Mouse (Mus musculus) ES-Bruce4 (cell line): ENCODE measurements around the gene Rpl36al. TPM values are rescaled to one million over a fixed set of nuclear protein-coding genes. Genes with fewer than 3 reads are reported as not detected.
A peak's percentile ranks its signal among the peaks of the same experiment; 100 is the strongest.

ENCODE experiments used
- H3K27ac ChIP-seq: 2 replicates; pipeline ENCODE4 v1.5.1; 2012; ENCODE audit warnings: low read length, inconsistent platforms; ENCODE audit not compliant: insufficient read depth
- H3K27me3 ChIP-seq: 2 replicates; pipeline ENCODE4 v1.6.1; 2012; ENCODE audit warnings: mild to moderate bottlenecking, low read length, inconsistent platforms; ENCODE audit not compliant: control insufficient read depth, poor library complexity, insufficient read depth, severe bottlenecking
- H3K36me3 ChIP-seq: 2 replicates; pipeline ENCODE4 v1.6.1; 2012; ENCODE audit warnings: inconsistent platforms, mild to moderate bottlenecking, low read length, moderate library complexity; ENCODE audit not compliant: control insufficient read depth, poor library complexity, insufficient read depth, severe bottlenecking
- H3K4me1 ChIP-seq: one replicate; pipeline ENCODE4 v1.8.1; 2011; ENCODE audit warnings: low read length; ENCODE audit not compliant: control insufficient read depth, insufficient read depth
- H3K4me3 ChIP-seq: 2 replicates; pipeline ENCODE4 v1.5.1; 2011; ENCODE audit warnings: low read depth, mild to moderate bottlenecking, low read length
- H3K9ac ChIP-seq: 2 replicates; pipeline ENCODE4 v1.6.1; 2012; ENCODE audit warnings: low read depth, mild to moderate bottlenecking, inconsistent platforms; ENCODE audit not compliant: poor library complexity, severe bottlenecking
- H3K9me3 ChIP-seq: replicated peaks from 2 replicates; pipeline ENCODE4 v1.6.1; 2012; ENCODE audit warnings: mild to moderate bottlenecking, low read length, inconsistent platforms; ENCODE audit not compliant: control insufficient read depth, poor library complexity, insufficient read depth, severe bottlenecking
- CTCF ChIP-seq: IDR thresholded peaks from one replicate; pipeline ENCODE4 v1.8.1; 2011; ENCODE audit warnings: low read depth, low read length
- EP300 ChIP-seq: IDR thresholded peaks from 2 replicates; pipeline ENCODE4 v1.6.1; 2011; ENCODE audit warnings: low read depth, low read length; ENCODE audit not compliant: insufficient read depth
- POLR2A ChIP-seq: IDR thresholded peaks from one replicate; pipeline ENCODE4 v1.8.1; 2011; ENCODE audit warnings: low read length; ENCODE audit not compliant: insufficient read depth
- polyA plus RNA-seq: library from polyadenylated mRNA; stranded (reverse); fragments of >200 nt; gene quantifications from 2 replicates; pipeline ENCODE4 v1.2.4, GENCODE M21; 2011; ENCODE audit warnings: low read depth; ENCODE audit not compliant: missing spikeins, insufficient read depth, insufficient read length

Rpl36al gene
- polyA plus RNA-seq, 1 experiment, result 714 TPM

DNA sequence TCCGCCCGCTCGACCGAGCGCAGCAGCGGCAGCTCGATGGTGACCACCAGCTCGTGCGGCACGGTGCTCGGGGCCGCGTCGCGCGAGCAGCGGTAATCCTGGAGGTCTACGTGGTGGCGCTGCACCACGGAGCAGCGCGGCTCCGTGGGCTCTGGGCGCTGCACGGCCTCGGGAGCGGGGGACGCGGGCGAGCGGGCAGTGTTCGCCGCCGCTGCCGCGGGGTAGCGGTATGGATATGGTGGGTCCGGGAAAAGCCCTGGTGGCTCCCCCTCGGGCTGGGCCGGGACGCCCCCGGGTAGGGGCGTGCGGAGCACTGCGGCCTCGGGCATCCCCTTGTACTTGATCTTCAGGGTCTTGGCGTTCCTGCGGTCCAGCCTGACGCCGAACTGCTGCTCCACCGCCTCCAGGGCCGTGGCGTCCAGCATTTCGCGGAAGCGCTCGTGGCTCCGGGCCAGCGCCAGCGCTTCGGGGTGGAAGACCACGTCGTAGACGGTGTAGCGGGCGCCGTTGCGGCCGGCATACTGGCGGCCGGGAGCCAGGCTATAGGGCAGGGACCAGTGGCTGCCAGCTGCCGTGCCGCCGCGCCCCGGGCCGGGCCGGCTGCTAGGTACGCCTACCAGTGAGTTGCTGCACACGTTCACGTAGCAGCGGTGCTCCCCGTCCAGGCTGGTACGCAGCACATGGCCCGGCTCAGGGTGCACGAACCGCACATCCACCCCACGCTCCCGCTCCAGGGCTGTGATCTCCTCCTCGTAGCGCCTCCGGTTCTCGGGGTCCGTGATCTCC is 13.7 kb upstream of the Rpl36al start:
- Histone ChIP-seq H3K27ac (no peak overlapping the region), H3K9ac (peak overlapping the region; percentile 93), H3K4me3 (peak overlapping the region; percentile 97), H3K27me3 (no peaks in the 10 kb centered on the region), H3K9me3 (no peaks in the 10 kb centered on the region), H3K4me1 (peaks cover 1% of the 10 kb centered on the region), H3K36me3 (peaks cover 11% of the 10 kb centered on the region; the same call in 1 of the 2 replicates)
- TF ChIP-seq EP300 (no peak), CTCF (no peak), POLR2A (no peak)

DNA sequence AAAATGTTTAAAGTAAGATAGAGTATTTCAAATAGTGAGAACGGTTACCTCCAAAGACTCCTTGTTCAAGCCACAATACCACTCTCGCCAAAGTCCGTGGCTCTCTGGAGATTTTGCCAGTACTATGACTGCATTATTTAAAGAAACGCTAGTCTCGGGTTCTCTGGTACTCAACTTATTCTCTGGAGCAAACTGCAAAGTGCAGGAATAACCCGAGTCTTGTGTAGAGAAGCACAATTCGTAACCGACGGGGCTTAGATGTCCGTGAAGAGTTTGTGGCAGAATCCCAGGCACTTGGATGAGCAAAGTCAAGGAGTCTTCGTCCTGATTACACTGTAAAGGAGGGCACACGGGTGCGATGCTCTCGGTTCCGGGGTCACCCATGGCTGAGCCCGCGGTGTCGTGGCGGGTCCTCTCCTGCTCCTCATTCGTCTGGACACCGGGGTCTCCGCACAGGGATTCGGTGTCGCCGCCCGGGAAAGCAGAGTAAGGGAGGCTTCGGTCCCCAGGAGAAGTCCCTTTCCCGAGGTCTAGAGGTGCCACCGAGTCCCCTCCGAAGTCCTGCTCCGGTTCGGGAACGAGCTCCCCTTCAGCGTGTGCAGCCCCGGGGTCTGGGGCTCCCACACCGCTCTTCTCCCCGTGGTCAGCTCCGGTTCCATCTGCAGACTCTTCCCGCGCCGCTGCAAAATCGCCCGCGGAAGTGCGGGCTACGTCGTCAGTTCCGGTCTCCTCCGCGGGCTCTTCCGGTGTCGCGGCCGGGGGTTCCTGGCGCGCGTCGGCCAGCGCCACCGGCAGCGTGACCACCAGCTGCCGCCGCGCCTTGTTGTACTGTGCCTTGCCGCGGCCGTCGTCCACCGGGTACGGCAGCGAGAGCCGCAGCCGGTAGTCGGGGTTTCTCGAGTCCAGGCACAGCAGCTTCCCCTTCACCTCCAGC is 12.8 kb upstream of the Rpl36al start, which contains the start of gene Gm49383:
Gene Gm49383 (minus strand): TSS at position 661 of the 934 bp plus-strand sequence.
- Histone ChIP-seq H3K9ac (peak within 1 kb of the TSS; percentile 93), H3K4me3 (peak within 1 kb of the TSS; percentile 97), H3K27me3 (no peaks in the 10 kb centered on the region), H3K9me3 (no peaks in the 10 kb centered on the region), H3K4me1 (peaks cover 1% of the 10 kb centered on the region), H3K36me3 (peaks cover 12% of the 10 kb centered on the region), H3K27ac (no peak within 1 kb of the TSS)
- peak; percentile 70 for TF ChIP-seq POLR2A
- TF ChIP-seq EP300, result no peak

- no peak overlapping the region for H3K4me3 ChIP-seq
- H3K27me3 ChIP-seq, result no peaks in the 10 kb centered on the region
- H3K9ac ChIP-seq, result no peak overlapping the region
- no peak overlapping the region for H3K27ac ChIP-seq
- TF ChIP-seq EP300 (no peak), POLR2A (no peak), CTCF (no peak)
- H3K4me1 ChIP-seq, result peaks cover 1% of the 10 kb centered on the region
- no peaks in the 10 kb centered on the region for H3K9me3 ChIP-seq
- H3K36me3 ChIP-seq, result peaks cover 26% of the 10 kb centered on the region
Observed at GRCm38 (mm10) chr12:69192637-69193036, 8.8 kb upstream of the Rpl36al start.

GRCm38 (mm10) chr12:69191396-69191795 is 7.5 kb upstream of the Rpl36al start:
- H3K9me3 ChIP-seq, result no peaks in the 10 kb centered on the region
- H3K27ac ChIP-seq, result no peak overlapping the region
- no peak overlapping the region for H3K4me3 ChIP-seq
- H3K36me3 ChIP-seq, result peaks cover 28% of the 10 kb centered on the region
- no peaks in the 10 kb centered on the region for H3K27me3 ChIP-seq
- peaks cover 1% of the 10 kb centered on the region for H3K4me1 ChIP-seq
- no peak overlapping the region for H3K9ac ChIP-seq
- TF ChIP-seq EP300 (no peak), CTCF (no peak), POLR2A (no peak)

DNA sequence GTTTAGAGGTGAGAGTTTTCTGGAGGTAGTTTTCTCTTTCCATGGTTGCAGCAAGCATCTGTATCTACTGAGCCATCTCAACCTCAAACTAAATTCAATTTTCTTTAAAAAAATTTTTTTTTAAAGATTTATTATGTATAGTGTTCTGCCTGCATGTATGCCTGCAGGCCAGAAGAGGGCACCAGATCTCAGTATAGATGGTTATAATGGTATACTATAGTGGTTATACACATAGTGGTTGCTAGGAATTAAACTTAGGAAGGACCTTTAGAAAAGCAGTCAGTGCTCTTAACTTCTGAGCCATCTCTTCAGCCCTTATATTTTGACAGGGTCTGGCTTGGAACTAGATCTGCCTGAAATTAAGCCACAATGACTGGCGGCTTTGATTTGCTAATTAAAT is 6.6 kb upstream of the Rpl36al start:
- Histone ChIP-seq H3K9ac (no peak overlapping the region), H3K4me1 (peaks cover 1% of the 10 kb centered on the region), H3K9me3 (no peaks in the 10 kb centered on the region), H3K27me3 (no peaks in the 10 kb centered on the region), H3K4me3 (no peak overlapping the region), H3K36me3 (peaks cover 31% of the 10 kb centered on the region), H3K27ac (no peak overlapping the region)
- TF ChIP-seq CTCF (no peak), EP300 (no peak), POLR2A (no peak)
